15 mouse cellular contexts compared by ENCODE assay signal in the genomic region with DNA sequence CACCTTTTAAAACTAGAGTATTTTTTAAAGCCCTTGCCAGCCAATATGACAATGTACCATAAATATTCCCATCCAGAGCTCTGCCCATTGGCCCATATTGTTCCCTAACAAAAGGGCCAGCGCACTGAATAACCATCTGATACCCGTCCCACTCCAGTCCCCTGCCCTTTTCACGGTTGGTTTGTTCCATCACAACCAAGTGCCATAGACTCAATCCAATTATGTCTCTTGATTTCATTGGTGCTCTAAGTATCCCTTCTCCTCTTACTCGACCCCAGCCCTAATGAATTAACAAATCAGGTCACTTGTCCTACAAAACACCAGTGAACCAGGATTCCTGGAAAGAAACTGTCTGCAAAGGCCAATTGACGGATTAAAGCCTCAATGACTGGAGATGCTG. TPM values are rescaled to one million over a fixed set of nuclear protein-coding genes. Genes with fewer than 3 reads are reported as not detected.
DNase-seq lines count a peak whose midpoint lies in the region; ATAC-seq and TF ChIP-seq lines count a peak whose summit lies in the region.
"Had no signal": no experiment of that assay in that cellular context is flagged by ENCODE, and none has a peak within 500 bp of the region (broad histone marks: within the 10 kb centered on the region; RNA-seq: fewer than 3 reads in every experiment).

No protein-coding gene starts in this region.

- 27% methylated on average over 5 of the region's 5 CpGs for WGBS in hindbrain, embryonic 10.5 days
- WGBS in hindbrain, embryonic 16.5 days, result 26% methylated on average over 5 of the region's 5 CpGs
- WGBS in liver, embryonic 14.5 days (ENCODE audit: insufficient replicate concordance), result 62% methylated on average over 5 of the region's 5 CpGs
- 68% methylated on average over 5 of the region's 5 CpGs for WGBS in liver, postnatal 0 days (ENCODE audit: insufficient replicate concordance)
- WGBS in embryonic facial prominence, embryonic 10.5 days, result 35% methylated on average over 5 of the region's 5 CpGs
- 75% methylated on average over 5 of the region's 5 CpGs for WGBS in thymus, adult 2 months

- H3K36me3 ChIP-seq in hindbrain, embryonic 10.5 days, result peaks cover 15% of the 10 kb centered on the region; the same call in 1 of the 2 replicates
- H3K36me3 ChIP-seq in hindbrain, embryonic 16.5 days (ENCODE audit: control insufficient read depth, insufficient read depth, low read length), result no peaks in the 10 kb centered on the region
- no peaks in the 10 kb centered on the region; the same call in 1 of the 2 replicates for H3K36me3 ChIP-seq in liver, embryonic 14.5 days (replicated peaks; ENCODE audit: control insufficient read depth, insufficient read depth, low read depth)
- H3K36me3 ChIP-seq in liver, postnatal 0 days (replicated peaks; ENCODE audit: insufficient read depth, low read length), result no peaks in the 10 kb centered on the region
- peaks cover 15% of the 10 kb centered on the region for H3K36me3 ChIP-seq in embryonic facial prominence, embryonic 10.5 days (replicated peaks)
- no peaks in the 10 kb centered on the region for H3K36me3 ChIP-seq in thymus, adult 2 months (ENCODE audit: control insufficient read depth, insufficient read depth, low read length)
- H3K36me3 ChIP-seq: hindbrain, embryonic 15.5 days; intestine, embryonic 15.5 days had no signal

- H3K27me3 ChIP-seq in hindbrain, embryonic 10.5 days (ENCODE audit: insufficient read depth, poor library complexity, severe bottlenecking), result no peaks in the 10 kb centered on the region
- no peaks in the 10 kb centered on the region for H3K27me3 ChIP-seq in hindbrain, embryonic 16.5 days (replicated peaks; ENCODE audit: control insufficient read depth, insufficient read depth, low read length)
- H3K27me3 ChIP-seq in liver, embryonic 14.5 days (ENCODE audit: control insufficient read depth, insufficient read depth, low read length), result no peaks in the 10 kb centered on the region
- H3K27me3 ChIP-seq in liver, postnatal 0 days (ENCODE audit: insufficient read depth, low read length), result no peaks in the 10 kb centered on the region
- peaks cover 21% of the 10 kb centered on the region for H3K27me3 ChIP-seq in embryonic facial prominence, embryonic 10.5 days (replicated peaks; ENCODE audit: low read depth, poor library complexity, severe bottlenecking)
- no peaks in the 10 kb centered on the region for H3K27me3 ChIP-seq in thymus, adult 2 months (ENCODE audit: control insufficient read depth, insufficient read depth, low read length)
- H3K27me3 ChIP-seq: heart, embryonic 13.5 days; hindbrain, embryonic 15.5 days; intestine, embryonic 15.5 days; neural tube, embryonic 12.5 days; Patski had no signal

- DNase-seq in hindbrain, embryonic 10.5 days (ENCODE audit: low spot score), result peak; percentile 15
- DNase-seq in liver, embryonic 14.5 days (ENCODE audit: low read depth in 3 of 3, low spot score in 3 of 3), result no peak
- DNase-seq in liver, postnatal 0 days, result no peak
- DNase-seq in MN1 (ENCODE audit: low spot score), result peak; percentile 27
- DNase-seq in embryonic facial prominence, embryonic 10.5 days (ENCODE audit: low spot score), result peak; percentile 23
- DNase-seq in thymus, adult 2 months, result no peak
- DNase-seq in thymus, postnatal 10 days (ENCODE audit: low spot score in 2 of 2), result no peak

- no peak overlapping the region for H3K27ac ChIP-seq in hindbrain, embryonic 10.5 days
- no peak overlapping the region for H3K27ac ChIP-seq in hindbrain, embryonic 16.5 days (ENCODE audit: low read depth, low read length)
- no peak overlapping the region for H3K27ac ChIP-seq in liver, embryonic 14.5 days
- no peak overlapping the region for H3K27ac ChIP-seq in liver, postnatal 0 days (ENCODE audit: low read depth)
- H3K27ac ChIP-seq in embryonic facial prominence, embryonic 10.5 days (replicated peaks), result no peak overlapping the region
- no peak overlapping the region for H3K27ac ChIP-seq in thymus, adult 2 months (ENCODE audit: control insufficient read depth, insufficient read depth, low read length)
- H3K27ac ChIP-seq: heart, embryonic 13.5 days; hindbrain, embryonic 15.5 days; intestine, embryonic 15.5 days; left cerebral cortex, adult 2 months; neural tube, embryonic 12.5 days had no signal

- no peak for TF ChIP-seq CTCF in liver, embryonic 14.5 days (IDR thresholded peaks at IDR 0.05; ENCODE audit: low read depth)
- TF ChIP-seq CTCF in liver, postnatal 0 days (IDR thresholded peaks at IDR 0.05; ENCODE audit: low read depth), result no peak
- no peak for TF ChIP-seq CTCF in thymus, adult 2 months (IDR thresholded peaks at IDR 0.05; ENCODE audit: borderline replicate concordance, control insufficient read depth, extremely low read depth, insufficient read depth, low read length, poor library complexity)

- no peak for ATAC-seq in hindbrain, embryonic 16.5 days
- no peak for ATAC-seq in liver, embryonic 14.5 days (ENCODE audit: insufficient read depth)
- no peak for ATAC-seq in liver, postnatal 0 days
- ATAC-seq: forebrain, postnatal 0 days; intestine, embryonic 15.5 days; Patski had no signal

- no peak for TF ChIP-seq EP300 in liver, embryonic 14.5 days (IDR thresholded peaks at IDR 0.05; ENCODE audit: low read depth)
- no peak for TF ChIP-seq EP300 in liver, postnatal 0 days (IDR thresholded peaks at IDR 0.05; ENCODE audit: low read depth)

- no peak overlapping the region for H3K9ac ChIP-seq in hindbrain, embryonic 16.5 days (ENCODE audit: low read depth, low read length)
- H3K9ac ChIP-seq in liver, embryonic 14.5 days (replicated peaks), result no peak overlapping the region
- no peak overlapping the region for H3K9ac ChIP-seq in liver, postnatal 0 days (replicated peaks)
- H3K9ac ChIP-seq: forebrain, postnatal 0 days; hindbrain, embryonic 15.5 days; neural tube, embryonic 12.5 days had no signal

- no peak overlapping the region for H3K4me3 ChIP-seq in hindbrain, embryonic 10.5 days
- H3K4me3 ChIP-seq in hindbrain, embryonic 16.5 days (ENCODE audit: low read length), result no peak overlapping the region
- no peak overlapping the region for H3K4me3 ChIP-seq in liver, embryonic 14.5 days (ENCODE audit: insufficient read depth in 1 of 2, low read depth in 2 of 2, low read length in 2 of 2)
- no peak overlapping the region for H3K4me3 ChIP-seq in liver, postnatal 0 days (ENCODE audit: low read depth, low read length)
- H3K4me3 ChIP-seq in embryonic facial prominence, embryonic 10.5 days, result no peak overlapping the region
- H3K4me3 ChIP-seq in thymus, adult 2 months (ENCODE audit: control insufficient read depth, insufficient read depth, low read length), result no peak overlapping the region
- H3K4me3 ChIP-seq: neural tube, embryonic 12.5 days had no signal

- no peak overlapping the region for H3K4me2 ChIP-seq in hindbrain, embryonic 16.5 days (ENCODE audit: low read length)
- H3K4me2 ChIP-seq in liver, embryonic 14.5 days (ENCODE audit: low read depth), result peak overlapping the region; percentile 77; the same call in 1 of the 2 replicates
- H3K4me2 ChIP-seq in liver, postnatal 0 days (ENCODE audit: low read depth, low read length), result no peak overlapping the region

- no peak for TF ChIP-seq POLR2A in thymus, adult 2 months (IDR thresholded peaks at IDR 0.05; ENCODE audit: control insufficient read depth, extremely low read depth, insufficient read depth, low read length, poor library complexity)

- H3K9me3 ChIP-seq in hindbrain, embryonic 10.5 days, result no peaks in the 10 kb centered on the region
- no peaks in the 10 kb centered on the region for H3K9me3 ChIP-seq in hindbrain, embryonic 16.5 days (ENCODE audit: control insufficient read depth, low read length)
- H3K9me3 ChIP-seq in liver, embryonic 14.5 days (ENCODE audit: control insufficient read depth, low read length), result no peaks in the 10 kb centered on the region
- no peaks in the 10 kb centered on the region for H3K9me3 ChIP-seq in liver, postnatal 0 days (ENCODE audit: low read length)
- no peaks in the 10 kb centered on the region for H3K9me3 ChIP-seq in embryonic facial prominence, embryonic 10.5 days
- H3K9me3 ChIP-seq: heart, embryonic 13.5 days; hindbrain, embryonic 15.5 days; intestine, embryonic 15.5 days; neural tube, embryonic 12.5 days had no signal

- peaks cover 50% of the 10 kb centered on the region for H3K4me1 ChIP-seq in hindbrain, embryonic 10.5 days (replicated peaks)
- peaks cover 16% of the 10 kb centered on the region for H3K4me1 ChIP-seq in hindbrain, embryonic 16.5 days (ENCODE audit: control insufficient read depth, insufficient read depth, low read depth, low read length)
- H3K4me1 ChIP-seq in liver, embryonic 14.5 days (replicated peaks; ENCODE audit: control insufficient read depth in 2 of 2, insufficient read depth in 2 of 2, low read length in 1 of 2), result peaks cover 3 to 9% of the 10 kb centered on the region in 2 experiments
- H3K4me1 ChIP-seq in liver, postnatal 0 days (ENCODE audit: insufficient read depth), result peaks cover 19% of the 10 kb centered on the region
- peaks cover 35% of the 10 kb centered on the region for H3K4me1 ChIP-seq in embryonic facial prominence, embryonic 10.5 days
- peaks cover 13% of the 10 kb centered on the region for H3K4me1 ChIP-seq in thymus, adult 2 months (replicated peaks; ENCODE audit: control insufficient read depth, insufficient read depth, low read length)

RNA-seq across cellular contexts. Expression of gene Grpel1, which starts 1.4 kb away (rescaled TPM):
- polyA plus RNA-seq in hindbrain, embryonic 10.5 days (2016; fragmentation: Nextera tagmentation; extraction: Ambion mirVana), result 58.4 and 59.3 TPM in 2 replicates
- polyA plus RNA-seq in hindbrain, embryonic 16.5 days (2015; fragmentation: Nextera tagmentation; extraction: Ambion mirVana), result 42.7 and 46.8 TPM in 2 replicates
- polyA plus RNA-seq in liver, embryonic 14.5 days (2012; rRNA removed), result 10.4 and 16.8 TPM in 2 replicates
- polyA plus RNA-seq in liver, embryonic 14.5 days (2014; fragmentation: Nextera tagmentation; extraction: Ambion mirVana), result 40.6 and 42.4 TPM in 2 replicates
- 61.2 and 62.1 TPM in 2 replicates for polyA plus RNA-seq in liver, postnatal 0 days (2015; fragmentation: Nextera tagmentation; extraction: Ambion mirVana)
- polyA plus RNA-seq in embryonic facial prominence, embryonic 10.5 days (2016; fragmentation: Nextera tagmentation; extraction: Ambion mirVana), result 59.8 and 62.2 TPM in 2 replicates
- 13.7 and 15.3 TPM in 2 replicates for polyA plus RNA-seq in thymus, adult 2 months (2012; rRNA removed)

RNA-seq across cellular contexts. Expression of gene Tada2b, which starts 20.7 kb away (rescaled TPM):
- polyA plus RNA-seq in hindbrain, embryonic 10.5 days (2016; fragmentation: Nextera tagmentation; extraction: Ambion mirVana), result 1.7 and 2.1 TPM in 2 replicates
- polyA plus RNA-seq in hindbrain, embryonic 16.5 days (2015; fragmentation: Nextera tagmentation; extraction: Ambion mirVana), result 3.0 and 3.6 TPM in 2 replicates
- polyA plus RNA-seq in liver, embryonic 14.5 days (2012; rRNA removed), result 3.7 and 4.6 TPM in 2 replicates
- polyA plus RNA-seq in liver, embryonic 14.5 days (2014; fragmentation: Nextera tagmentation; extraction: Ambion mirVana), result 1.4 and 2.2 TPM in 2 replicates
- polyA plus RNA-seq in liver, postnatal 0 days (2015; fragmentation: Nextera tagmentation; extraction: Ambion mirVana), result 1.2 and 1.4 TPM in 2 replicates
- 1.3 and 1.7 TPM in 2 replicates for polyA plus RNA-seq in embryonic facial prominence, embryonic 10.5 days (2016; fragmentation: Nextera tagmentation; extraction: Ambion mirVana)
- polyA plus RNA-seq in thymus, adult 2 months (2012; rRNA removed), result 15.8 and 16.7 TPM in 2 replicates

RNA-seq across cellular contexts. Expression of gene Ccdc96, which starts 21.0 kb away (rescaled TPM):
- polyA plus RNA-seq in hindbrain, embryonic 10.5 days (2016; fragmentation: Nextera tagmentation; extraction: Ambion mirVana), result 3.1 and 4.0 TPM in 2 replicates
- polyA plus RNA-seq in hindbrain, embryonic 16.5 days (2015; fragmentation: Nextera tagmentation; extraction: Ambion mirVana), result 2.7 and 3.4 TPM in 2 replicates
- 0.10 and 0.11 TPM in 2 replicates for polyA plus RNA-seq in liver, embryonic 14.5 days (2012; rRNA removed)
- polyA plus RNA-seq in liver, embryonic 14.5 days (2014; fragmentation: Nextera tagmentation; extraction: Ambion mirVana), result 0.11 and 0.18 TPM in 2 replicates
- 0.06 and 0.13 TPM in 2 replicates for polyA plus RNA-seq in liver, postnatal 0 days (2015; fragmentation: Nextera tagmentation; extraction: Ambion mirVana)
- polyA plus RNA-seq in embryonic facial prominence, embryonic 10.5 days (2016; fragmentation: Nextera tagmentation; extraction: Ambion mirVana), result 1.9 and 2.0 TPM in 2 replicates
- polyA plus RNA-seq in thymus, adult 2 months (2012; rRNA removed), result 0.07 and 0.08 TPM in 2 replicates

Comparison
In these comparisons a context has a peak if more than half of its experiments do, and no peak if none do; other contexts are left out.
1. DNase-seq: peak in hindbrain, embryonic 10.5 days (single experiment), MN1 (single experiment) and embryonic facial prominence, embryonic 10.5 days (single experiment); none in liver, embryonic 14.5 days (0 of 3), liver, postnatal 0 days (single experiment), thymus, adult 2 months (single experiment) and thymus, postnatal 10 days (0 of 2).